Mouse (Mus musculus): ENCODE results near the gene Ptcd3.
"Not testable (repeated sequence)": the region's sequence is repeated elsewhere in the genome, so short reads cannot be mapped to it uniquely, and the experiment has no call there.

Ptcd3 gene

GRCm38 (mm10) chr6:71871396-71871795 is 37.2 kb downstream of the Ptcd3 start:
- no peak for ATAC-seq (ENCODE audit: low TSS enrichment)

DNA sequence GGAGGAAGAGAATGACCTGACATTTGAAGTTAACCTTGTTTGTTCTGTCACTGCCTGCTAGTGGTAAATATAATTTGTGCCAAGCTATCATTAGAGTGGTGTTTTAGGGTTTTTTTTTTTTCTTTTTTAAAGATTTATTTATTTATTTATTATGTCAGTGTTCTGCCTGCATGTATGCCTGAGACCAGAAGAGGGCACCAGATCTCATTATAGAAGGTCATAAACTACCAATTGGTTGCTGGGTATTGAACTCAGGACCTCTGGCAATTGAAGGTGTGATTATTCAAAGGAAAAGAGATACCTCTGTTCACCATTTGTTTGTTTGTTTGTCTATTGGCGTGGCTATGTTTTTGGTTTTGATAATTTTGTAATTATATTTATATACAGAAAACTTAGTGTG is 39.7 kb downstream of the Ptcd3 start:
- ATAC-seq (ENCODE audit: low TSS enrichment): no peak

DNA sequence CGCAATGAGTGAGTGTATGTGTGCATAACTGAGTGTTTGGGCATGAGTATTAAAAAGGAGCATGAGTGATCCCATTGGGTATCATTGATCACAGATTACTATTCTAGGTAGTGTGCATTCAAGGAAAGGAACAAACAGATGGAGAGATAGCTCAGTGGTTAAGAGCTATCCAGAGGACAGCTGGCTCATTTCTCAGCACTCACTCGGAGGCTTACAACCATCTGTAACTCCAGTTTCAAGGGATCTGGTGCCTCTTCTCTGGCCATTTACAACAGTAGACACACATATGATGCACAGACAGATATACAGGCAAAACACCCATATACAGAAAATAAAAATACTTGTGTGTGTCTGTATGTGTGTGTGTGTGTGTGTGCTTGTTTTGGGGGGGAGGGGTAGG is 40.8 kb downstream of the Ptcd3 start:
- no peak for ATAC-seq (ENCODE audit: low TSS enrichment)

GRCm38 (mm10) chr6:71846906-71847305 is 61.6 kb downstream of the Ptcd3 start:
- ATAC-seq (ENCODE audit: low TSS enrichment): not testable (repeated sequence)

DNA sequence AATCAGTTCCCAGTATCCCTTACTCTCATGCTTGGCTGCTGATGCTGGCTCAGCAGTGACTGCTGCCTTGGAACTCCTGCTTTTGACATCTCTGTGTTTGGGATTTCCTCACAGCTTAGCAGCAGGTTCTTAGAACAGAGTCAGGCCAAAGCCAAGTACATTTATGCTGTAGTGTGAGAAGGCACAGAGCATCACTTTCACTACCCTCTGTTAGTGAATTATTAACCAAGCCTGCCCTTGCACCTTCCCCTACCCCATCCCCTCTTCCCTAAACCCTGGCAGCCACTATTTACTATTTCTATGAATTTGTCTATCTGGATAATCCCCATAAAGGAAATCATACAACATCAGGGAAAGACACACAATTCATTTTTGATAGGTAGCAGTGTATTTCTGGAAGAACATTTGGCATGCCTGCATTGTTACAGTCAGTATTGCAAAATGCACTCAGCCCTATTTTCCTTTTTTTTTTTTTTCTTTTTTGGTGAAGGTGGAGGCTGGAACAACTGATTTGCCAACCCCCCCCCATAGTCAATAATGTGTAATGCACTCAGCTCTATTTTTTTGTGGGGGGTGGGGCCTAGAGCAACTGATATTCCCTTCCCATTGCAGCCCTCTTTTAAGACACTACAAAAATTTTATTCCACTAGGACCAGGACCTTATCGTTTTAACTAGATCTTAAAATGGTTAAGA is 67.8 kb downstream of the Ptcd3 start:
- ATAC-seq (ENCODE audit: low TSS enrichment): no peak

DNA sequence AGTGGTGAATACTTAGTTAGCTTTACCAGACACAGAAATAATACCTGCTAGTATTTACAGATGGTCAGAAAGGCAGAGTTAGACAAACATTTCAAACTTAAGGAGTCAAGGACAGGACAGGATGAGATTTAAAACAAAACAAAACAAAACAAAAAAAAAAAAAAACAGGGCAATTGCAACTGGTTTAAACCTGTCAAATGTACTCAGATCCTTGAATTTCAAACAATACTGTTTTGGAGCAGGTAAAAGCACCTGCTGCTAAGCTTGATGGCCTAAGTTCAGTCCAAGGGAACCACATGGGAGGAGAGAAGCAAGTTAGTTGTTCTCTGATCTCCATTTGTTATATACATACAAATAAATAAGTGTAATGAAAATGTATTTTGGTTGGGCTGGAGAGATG is 68.7 kb downstream of the Ptcd3 start:
- ATAC-seq (ENCODE audit: low TSS enrichment): no peak

DNA sequence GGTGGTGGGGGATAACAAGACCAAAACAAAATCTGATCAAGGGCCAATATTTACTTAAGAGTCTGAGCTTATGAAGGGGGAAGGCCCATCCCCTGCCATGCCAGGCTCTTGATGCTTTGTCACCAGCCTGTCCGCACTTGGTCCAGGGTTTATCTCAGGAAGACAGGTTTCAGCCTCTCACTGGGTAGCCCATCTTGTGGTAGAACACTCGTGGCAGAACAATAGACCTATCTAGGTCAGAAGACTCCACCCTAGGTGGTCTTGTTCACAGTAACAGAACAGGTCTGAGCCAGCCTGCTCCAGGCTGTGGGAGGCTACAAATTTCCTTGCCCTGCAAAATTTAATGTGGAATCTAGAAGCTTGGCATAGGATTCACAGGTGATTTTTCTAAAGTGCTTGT is 71.7 kb downstream of the Ptcd3 start:
- no peak for ATAC-seq (ENCODE audit: low TSS enrichment)

DNA sequence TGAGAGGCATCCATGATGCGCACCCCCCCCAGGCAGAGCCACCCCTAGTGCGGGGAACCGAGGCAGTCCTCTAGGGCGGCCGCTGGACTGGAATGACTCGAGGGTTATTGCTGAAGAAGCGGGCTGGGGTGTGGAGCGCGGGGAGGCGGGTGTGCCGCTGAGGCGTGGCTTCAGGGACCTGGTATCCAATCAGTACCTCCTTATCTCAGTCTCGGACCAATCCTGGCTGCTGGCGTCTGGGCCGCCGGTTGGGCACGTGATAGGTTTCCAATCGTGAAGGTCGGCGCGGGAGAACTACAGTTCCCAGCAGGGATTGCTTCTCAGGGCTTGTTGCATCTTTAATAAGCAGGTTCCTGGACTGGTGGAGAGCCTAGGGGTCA is 77.0 kb downstream of the Ptcd3 start:
- ATAC-seq (ENCODE audit: low TSS enrichment): peak; percentile 96

- ATAC-seq (ENCODE audit: low TSS enrichment): peak; percentile 96
Observed at GRCm38 (mm10) chr6:71830690-71831580, 77.6 kb downstream of the Ptcd3 start, which contains the start of gene Immt. Gene Immt, plus strand, starts transcription at chr6:71831331.
